Mouse (Mus musculus): ENCODE results near the gene Rassf6. TPM values are rescaled to one million over a fixed set of nuclear protein-coding genes. Genes with fewer than 3 reads are reported as not detected.
A peak's percentile ranks its signal among the peaks of the same experiment; 100 is the strongest.

Rassf6 gene
- polyA plus RNA-seq (2012; ENCODE audit: insufficient read depth, insufficient read length, low replicate concordance, missing spikeins), result not detected in 2 replicates

DNA sequence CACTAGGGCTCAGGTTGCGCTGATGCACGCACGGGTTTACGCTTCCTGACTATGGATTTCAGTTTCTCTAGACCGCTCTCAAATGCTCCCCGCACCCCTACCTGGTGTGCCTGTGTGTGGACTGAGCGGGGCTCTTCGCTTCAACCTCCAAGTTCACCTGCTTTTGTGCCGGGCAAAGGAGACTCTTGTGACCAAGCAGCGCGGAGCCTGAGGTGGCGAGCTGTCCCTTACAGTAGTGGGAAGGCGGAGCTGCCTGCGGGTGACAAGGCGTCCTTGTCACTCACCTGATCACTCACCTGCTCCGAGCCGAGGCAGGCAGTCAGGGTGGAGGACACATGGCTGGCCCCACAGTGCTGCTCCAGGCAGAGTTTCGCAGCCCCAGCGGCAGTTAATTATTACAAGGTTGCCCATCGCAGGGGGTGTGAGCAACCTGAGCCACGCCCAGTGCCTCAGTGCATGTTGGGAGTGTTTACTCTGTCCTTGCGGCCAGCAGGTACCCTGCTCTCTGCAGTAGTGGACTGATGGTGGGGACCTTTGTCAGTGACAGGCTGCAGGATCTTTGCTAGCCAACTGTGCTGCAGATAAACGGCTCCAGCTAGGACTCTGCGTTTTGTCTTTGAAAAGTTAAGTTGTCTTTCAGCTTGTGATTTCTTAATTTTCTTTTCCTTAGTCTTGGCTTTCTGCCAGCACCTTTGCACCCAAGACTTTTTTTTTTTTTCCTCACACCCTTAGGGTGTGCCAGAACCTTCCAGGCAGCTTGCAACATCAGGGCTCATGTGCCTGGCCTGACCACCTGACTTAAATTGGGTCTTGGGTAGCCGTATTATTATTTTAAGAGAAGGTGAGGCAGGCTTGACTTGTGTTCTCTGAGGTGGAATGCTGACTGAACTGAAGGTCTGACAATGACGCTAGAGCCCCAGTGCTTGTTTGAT lies at the start of gene Rassf6:
TSS of gene Rassf6 (minus strand) at position 372 of the 932 bp plus-strand sequence.
- WGBS, result 14% methylated on average over 26 of the region's 26 CpGs
- Histone ChIP-seq H3K27ac (ENCODE audit: insufficient read depth, low read depth, low read length) (no peak within 1 kb of the TSS), H3K4me3 (ENCODE audit: insufficient read depth, low read depth, low read length) (peak within 1 kb of the TSS; percentile 17)

DNA sequence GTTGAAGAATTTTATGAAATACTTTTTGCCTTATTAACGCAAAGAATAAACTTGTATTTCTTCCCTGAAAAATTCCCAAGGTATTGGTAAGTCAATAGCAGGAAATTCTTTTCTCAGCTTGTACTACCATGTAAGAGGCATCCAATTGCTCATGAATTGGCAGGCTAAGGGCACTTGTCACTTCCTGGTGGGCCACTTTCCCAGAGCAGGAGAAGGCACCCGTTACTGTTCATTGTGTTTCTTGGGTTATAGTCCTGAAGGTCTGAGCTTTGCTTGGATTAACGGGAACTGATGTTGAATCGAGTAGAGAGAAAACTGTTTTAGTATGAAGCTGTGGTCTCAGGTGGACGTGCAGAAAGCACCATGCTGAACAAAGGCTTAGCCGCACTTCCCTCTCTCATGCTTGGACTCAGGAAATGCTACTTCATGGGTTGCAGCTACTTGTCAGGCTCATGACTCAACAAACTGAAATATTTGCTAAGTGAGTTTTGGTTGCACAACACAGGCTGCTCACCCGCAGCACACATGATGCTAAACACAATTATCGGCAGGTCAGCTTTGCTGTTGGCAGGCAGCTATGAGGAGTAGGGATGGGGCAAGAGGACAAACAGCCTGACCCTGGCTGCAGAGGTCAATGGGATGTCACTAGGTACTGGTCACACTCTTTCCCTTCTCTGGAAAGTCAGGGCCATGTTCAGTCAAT lies 49.1 kb upstream of the Rassf6 start:
- no peaks in the 10 kb centered on the region for H3K4me1 ChIP-seq (ENCODE audit: control insufficient read depth, insufficient read depth, low read length)
- H3K27ac ChIP-seq (ENCODE audit: insufficient read depth, low read depth, low read length), result no peak overlapping the region
- no peak for TF ChIP-seq POLR2A (IDR thresholded peaks at IDR 0.05; ENCODE audit: insufficient read depth, low read depth, low read length)
- TF ChIP-seq CTCF (IDR thresholded peaks at IDR 0.05; ENCODE audit: insufficient read depth, low read depth, low read length), result no peak
- no peak overlapping the region for H3K4me3 ChIP-seq (ENCODE audit: insufficient read depth, low read depth, low read length)
- WGBS, result 85% methylated on average over 8 of the region's 8 CpGs

More for the DNA sequence above, at the start of gene Rassf6:
- H3K4me1 ChIP-seq (ENCODE audit: control insufficient read depth, insufficient read depth, low read length), result peaks cover 6% of the 10 kb centered on the region
- no peak for TF ChIP-seq POLR2A (IDR thresholded peaks at IDR 0.05; ENCODE audit: insufficient read depth, low read depth, low read length)
- TF ChIP-seq CTCF (IDR thresholded peaks at IDR 0.05; ENCODE audit: insufficient read depth, low read depth, low read length), result no peak

DNA sequence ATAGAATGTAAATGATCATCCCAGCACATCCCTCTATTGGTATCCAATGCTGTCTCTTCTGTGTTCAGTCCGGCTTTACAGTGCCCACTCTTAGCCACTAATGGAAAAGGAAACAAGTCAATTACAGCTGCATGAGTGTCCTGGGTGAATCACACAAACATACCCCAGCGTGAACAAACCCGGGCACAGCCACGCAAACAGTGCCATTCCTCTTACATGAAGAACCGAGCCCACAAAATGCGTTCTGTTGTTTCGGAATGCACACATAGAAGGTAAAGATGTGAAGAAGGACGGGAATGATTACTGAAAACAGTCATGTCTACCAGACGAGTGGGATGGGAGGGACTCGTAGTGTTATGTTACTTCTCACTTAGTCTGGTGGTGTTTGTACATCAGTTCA lies 47.5 kb upstream of the Rassf6 start:
- no peaks in the 10 kb centered on the region for H3K4me1 ChIP-seq (ENCODE audit: control insufficient read depth, insufficient read depth, low read length)
- no peak overlapping the region for H3K4me3 ChIP-seq (ENCODE audit: insufficient read depth, low read depth, low read length)
- no peak overlapping the region for H3K27ac ChIP-seq (ENCODE audit: insufficient read depth, low read depth, low read length)
- WGBS, result 93% methylated on average over 10 of the region's 10 CpGs
- no peak for TF ChIP-seq POLR2A (IDR thresholded peaks at IDR 0.05; ENCODE audit: insufficient read depth, low read depth, low read length)
- TF ChIP-seq CTCF (IDR thresholded peaks at IDR 0.05; ENCODE audit: insufficient read depth, low read depth, low read length), result no peak

DNA sequence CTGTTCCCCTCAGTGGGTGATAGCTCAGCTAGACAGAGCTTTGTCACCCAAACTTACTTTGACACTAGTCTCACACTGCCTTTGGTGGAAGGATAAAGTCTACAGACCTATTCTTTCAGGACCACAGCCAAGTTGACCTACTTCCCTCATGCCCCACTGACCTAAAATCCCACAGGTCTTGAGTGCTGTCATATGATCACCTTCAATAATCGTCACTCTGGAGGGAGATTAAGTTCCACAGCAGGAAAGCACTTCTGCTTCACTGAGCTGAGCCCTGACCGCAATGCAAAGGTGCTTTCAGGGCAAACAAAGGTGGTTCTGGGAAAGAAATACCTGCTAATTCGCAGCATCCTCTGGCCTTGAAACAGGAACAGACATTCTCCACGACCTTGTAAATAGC lies 44.5 kb upstream of the Rassf6 start:
- 50% methylated on average over 4 of the region's 4 CpGs for WGBS
- H3K4me1 ChIP-seq (ENCODE audit: control insufficient read depth, insufficient read depth, low read length), result no peaks in the 10 kb centered on the region
- no peak overlapping the region for H3K4me3 ChIP-seq (ENCODE audit: insufficient read depth, low read depth, low read length)
- no peak for TF ChIP-seq POLR2A (IDR thresholded peaks at IDR 0.05; ENCODE audit: insufficient read depth, low read depth, low read length)
- no peak for TF ChIP-seq CTCF (IDR thresholded peaks at IDR 0.05; ENCODE audit: insufficient read depth, low read depth, low read length)
- no peak overlapping the region for H3K27ac ChIP-seq (ENCODE audit: insufficient read depth, low read depth, low read length)

DNA sequence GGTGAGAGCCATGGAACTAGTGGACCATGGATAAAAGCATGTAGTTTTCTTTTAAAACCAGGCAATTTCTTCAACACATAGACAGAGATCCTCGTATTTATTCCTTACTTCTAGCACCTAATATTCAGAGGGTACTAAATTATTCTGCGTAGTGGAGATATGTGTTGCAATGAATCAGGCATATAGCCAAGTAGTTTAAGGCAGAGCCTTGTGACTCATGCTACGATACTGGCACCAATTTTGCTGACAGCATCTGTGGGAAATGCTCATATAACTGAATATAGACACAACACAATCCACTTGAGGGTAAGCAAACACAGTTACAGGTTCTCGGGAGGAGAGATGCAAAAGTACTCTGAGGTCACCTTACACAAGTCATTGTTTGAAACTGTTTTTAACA lies 41.4 kb upstream of the Rassf6 start:
- no peak for TF ChIP-seq POLR2A (IDR thresholded peaks at IDR 0.05; ENCODE audit: insufficient read depth, low read depth, low read length)
- no peak for TF ChIP-seq CTCF (IDR thresholded peaks at IDR 0.05; ENCODE audit: insufficient read depth, low read depth, low read length)
- H3K27ac ChIP-seq (ENCODE audit: insufficient read depth, low read depth, low read length), result no peak overlapping the region
- WGBS, result 77% methylated on average over 4 of the region's 4 CpGs

DNA sequence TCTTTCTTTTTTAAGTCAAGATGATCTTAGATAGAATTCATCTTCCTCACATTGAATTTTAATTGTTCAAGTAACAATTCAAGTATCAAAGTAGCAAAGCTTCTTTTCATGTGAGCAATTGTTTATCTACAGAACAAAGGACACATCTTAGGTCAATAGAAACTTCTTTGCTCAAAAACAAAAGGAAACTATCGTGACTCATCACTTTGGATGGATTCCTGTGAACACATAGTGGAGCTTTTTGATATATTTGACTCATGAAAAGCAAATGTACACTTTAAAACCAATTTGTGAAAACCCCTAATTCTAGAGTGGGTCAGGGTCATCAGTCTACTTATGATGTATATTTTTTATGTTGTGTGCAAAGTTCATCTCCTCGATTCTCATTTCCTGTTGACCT lies 37.1 kb upstream of the Rassf6 start:
- TF ChIP-seq POLR2A (IDR thresholded peaks at IDR 0.05; ENCODE audit: insufficient read depth, low read depth, low read length) (no peak), CTCF (IDR thresholded peaks at IDR 0.05; ENCODE audit: insufficient read depth, low read depth, low read length) (no peak)
- H3K27ac ChIP-seq (ENCODE audit: insufficient read depth, low read depth, low read length), result no peak overlapping the region
- 76% methylated on average over 2 of the region's 2 CpGs for WGBS
- no peak overlapping the region for H3K4me3 ChIP-seq (ENCODE audit: insufficient read depth, low read depth, low read length)
- H3K4me1 ChIP-seq (ENCODE audit: control insufficient read depth, insufficient read depth, low read length), result no peaks in the 10 kb centered on the region

More for the DNA sequence above, 41.4 kb upstream of the Rassf6 start:
- Histone ChIP-seq H3K4me1 (ENCODE audit: control insufficient read depth, insufficient read depth, low read length) (no peaks in the 10 kb centered on the region), H3K4me3 (ENCODE audit: insufficient read depth, low read depth, low read length) (no peak overlapping the region)

DNA sequence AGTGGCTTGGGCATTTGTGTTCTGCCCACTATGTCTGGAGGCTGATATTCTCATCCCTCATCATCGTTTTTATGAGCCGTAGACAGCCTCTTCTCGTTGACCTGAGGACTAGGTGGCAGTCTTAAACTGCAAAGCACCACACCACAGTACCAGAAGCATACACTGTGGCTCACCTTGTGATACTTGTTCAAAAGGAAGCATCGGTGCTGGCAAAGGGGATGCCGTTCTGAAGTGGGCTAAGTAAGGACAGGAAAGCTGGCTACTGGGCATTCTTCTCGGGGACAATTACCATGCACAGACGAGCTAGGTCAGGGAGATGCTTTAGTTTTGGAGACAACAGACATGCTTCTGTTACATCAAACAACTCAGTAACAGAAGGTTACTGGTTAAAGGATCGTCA lies 21.4 kb upstream of the Rassf6 start:
- WGBS, result 68% methylated on average over 8 of the region's 8 CpGs
- TF ChIP-seq CTCF (IDR thresholded peaks at IDR 0.05; ENCODE audit: insufficient read depth, low read depth, low read length) (no peak), POLR2A (IDR thresholded peaks at IDR 0.05; ENCODE audit: insufficient read depth, low read depth, low read length) (no peak)
- H3K27ac ChIP-seq (ENCODE audit: insufficient read depth, low read depth, low read length), result no peak overlapping the region
- H3K4me3 ChIP-seq (ENCODE audit: insufficient read depth, low read depth, low read length), result no peak overlapping the region
- H3K4me1 ChIP-seq (ENCODE audit: control insufficient read depth, insufficient read depth, low read length), result no peaks in the 10 kb centered on the region

DNA sequence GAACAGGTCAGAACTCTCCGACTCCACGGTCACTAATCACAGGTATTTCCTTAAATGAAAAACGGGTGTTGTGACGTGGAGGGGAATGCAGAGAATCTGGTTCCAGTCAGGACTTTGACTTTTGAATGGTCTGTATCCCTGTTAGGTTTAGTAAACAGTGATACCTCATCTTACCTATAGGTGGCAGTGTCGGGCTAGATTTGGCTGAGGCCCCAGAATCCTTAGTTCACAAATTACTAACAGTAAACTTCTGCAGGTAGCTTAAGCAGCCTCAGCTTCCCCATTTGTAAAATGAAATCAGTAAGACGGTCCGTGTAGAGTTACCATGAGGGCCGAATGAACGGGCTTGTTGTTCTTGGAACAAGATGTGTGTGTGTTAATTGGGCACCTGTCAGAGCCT lies 21.0 kb upstream of the Rassf6 start:
- H3K27ac ChIP-seq (ENCODE audit: insufficient read depth, low read depth, low read length), result no peak overlapping the region
- TF ChIP-seq POLR2A (IDR thresholded peaks at IDR 0.05; ENCODE audit: insufficient read depth, low read depth, low read length), result no peak
- TF ChIP-seq CTCF (IDR thresholded peaks at IDR 0.05; ENCODE audit: insufficient read depth, low read depth, low read length), result no peak
- H3K4me1 ChIP-seq (ENCODE audit: control insufficient read depth, insufficient read depth, low read length), result no peaks in the 10 kb centered on the region
- WGBS, result 16% methylated on average over 9 of the region's 9 CpGs
- H3K4me3 ChIP-seq (ENCODE audit: insufficient read depth, low read depth, low read length), result no peak overlapping the region

DNA sequence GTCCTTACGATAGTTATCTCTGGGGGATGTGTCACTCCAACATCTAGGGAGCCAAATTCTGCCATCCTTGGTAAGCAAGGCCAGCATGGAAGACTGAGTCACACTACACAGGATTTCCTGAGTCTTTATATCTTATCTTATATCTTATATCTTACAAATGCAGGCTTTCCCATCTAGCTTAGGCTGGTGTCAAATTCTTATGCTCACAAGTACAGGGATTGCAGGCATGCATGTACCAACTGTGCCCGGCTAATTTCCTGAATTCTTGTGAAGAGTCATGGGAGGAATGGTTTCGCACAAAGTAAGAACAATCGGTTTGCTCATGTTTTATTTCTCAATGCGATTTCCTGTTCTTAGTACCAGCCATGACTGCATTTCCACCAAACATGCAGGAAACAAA lies 20.0 kb upstream of the Rassf6 start:
- Histone ChIP-seq H3K4me3 (ENCODE audit: insufficient read depth, low read depth, low read length) (no peak overlapping the region), H3K4me1 (ENCODE audit: control insufficient read depth, insufficient read depth, low read length) (no peaks in the 10 kb centered on the region), H3K27ac (ENCODE audit: insufficient read depth, low read depth, low read length) (no peak overlapping the region)
- TF ChIP-seq POLR2A (IDR thresholded peaks at IDR 0.05; ENCODE audit: insufficient read depth, low read depth, low read length) (no peak), CTCF (IDR thresholded peaks at IDR 0.05; ENCODE audit: insufficient read depth, low read depth, low read length) (no peak)
- 94% methylated on average over 5 of the region's 5 CpGs for WGBS

All from olfactory bulb, adult 2 months (tissue).